Mouse (Mus musculus) liver, embryonic 14 days (tissue): ENCODE data around the gene Slc38a10. TPM values are rescaled to one million over a fixed set of nuclear protein-coding genes. Genes with fewer than 3 reads are reported as not detected.

Source experiments
- polyA plus RNA-seq: library from polyadenylated mRNA; depleted of rRNA; stranded (reverse); fragments of >200 nt; gene quantifications from 2 replicates; pipeline ENCODE4 v1.2.3, GENCODE M21; 2012; rRNA removed

The Slc38a10 gene
- 19.0 and 21.5 TPM in 2 replicates for polyA plus RNA-seq

DNA sequence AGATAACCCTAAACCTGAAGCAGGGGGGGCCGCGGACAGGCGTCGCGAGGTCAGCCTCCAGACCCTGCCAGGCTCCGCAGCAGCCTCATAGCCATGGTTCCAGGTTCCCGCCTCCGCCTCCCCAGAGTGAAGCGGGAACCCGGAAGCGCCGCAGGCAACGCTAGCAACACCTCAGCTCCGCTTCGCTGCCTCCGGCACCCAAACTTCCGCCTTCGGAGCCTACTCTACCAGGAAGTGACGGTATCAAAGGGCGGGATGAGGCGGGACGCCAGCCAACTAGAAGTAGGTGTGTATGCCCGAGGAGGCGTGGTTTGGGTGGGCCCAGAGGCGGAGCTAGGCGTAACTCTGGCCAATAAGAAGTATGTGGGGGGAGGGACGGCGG lies at the start of gene Slc38a10:
Slc38a10 (minus strand) TSS at position 234 of the 382 bp plus-strand sequence.

DNA sequence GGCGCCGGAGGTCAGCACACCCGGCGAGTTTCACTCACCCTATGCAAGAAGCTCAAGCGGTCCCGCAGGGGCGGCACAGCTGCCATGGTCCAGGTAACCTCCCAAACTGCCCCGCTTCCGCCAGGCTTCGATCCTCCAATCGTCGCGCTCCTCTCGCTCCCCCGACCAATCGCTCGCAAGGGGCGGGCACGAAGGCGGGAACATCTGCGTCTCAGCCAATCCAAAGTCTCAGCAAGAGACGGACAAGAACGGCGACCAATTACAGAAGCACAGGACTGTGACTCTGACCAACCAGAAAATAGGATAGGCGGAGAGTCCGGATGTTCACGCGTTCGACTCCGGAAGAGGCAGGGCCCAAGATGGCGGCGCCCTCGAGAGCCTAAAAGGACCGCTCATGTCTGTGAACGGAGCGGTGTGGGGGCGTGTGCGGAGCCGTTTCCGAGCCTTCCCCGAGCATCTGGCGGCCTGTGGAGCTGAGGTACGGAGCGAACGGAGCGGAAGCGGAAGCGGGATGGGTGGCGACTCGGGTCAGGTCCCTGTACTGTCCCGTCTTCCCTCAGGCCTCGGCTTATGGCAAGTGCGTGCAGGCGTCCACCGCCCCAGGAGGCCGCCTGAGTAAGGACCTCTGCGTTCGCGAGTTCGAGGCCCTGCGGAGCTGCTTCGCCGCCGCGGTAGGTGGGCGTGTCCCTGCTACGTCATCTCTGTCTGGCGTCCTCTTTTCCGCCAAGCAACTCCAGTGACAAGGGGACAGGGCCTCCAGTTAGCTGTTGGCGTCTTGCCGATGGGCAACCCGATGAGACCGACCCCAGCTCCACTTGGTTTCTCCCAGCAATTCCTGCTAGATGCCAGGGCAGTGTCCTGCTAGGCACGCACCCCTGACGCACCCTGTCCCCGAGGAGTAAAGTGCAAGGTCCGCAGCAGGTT lies 52.3 kb downstream of the Slc38a10 start, which contains the start of the genes Tepsin and Ndufaf8:
Tepsin (minus strand) TSS at position 144 of the 924 bp plus-strand sequence.
Ndufaf8 (plus strand) TSS at position 341 of the 924 bp plus-strand sequence.

DNA sequence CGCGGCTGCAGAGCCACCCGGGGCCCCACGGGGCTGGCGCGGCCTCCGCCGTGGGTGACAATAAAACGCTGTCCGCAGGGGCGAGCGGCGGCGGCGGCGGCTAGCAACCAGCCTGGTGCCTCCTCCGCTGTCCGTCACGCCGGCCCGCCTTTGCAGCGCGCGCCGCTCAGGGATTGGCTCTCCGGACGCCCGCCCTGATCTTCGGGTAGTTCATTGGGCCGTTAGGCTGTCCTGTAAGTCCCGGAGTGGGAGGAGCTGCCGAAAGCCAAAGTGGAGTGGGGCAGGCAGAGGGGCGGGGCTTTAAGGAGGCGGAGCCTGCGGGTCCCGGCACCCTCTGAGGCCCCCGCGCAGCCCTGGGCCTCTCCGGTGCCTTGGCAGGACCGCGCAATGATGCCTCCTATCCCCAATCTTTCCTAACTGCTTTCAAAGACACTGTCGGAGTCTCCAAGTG lies 64.4 kb downstream of the Slc38a10 start, which contains the start of gene Cep131:
Cep131 (minus strand) TSS at position 126 of the 451 bp plus-strand sequence.

Other genes with a start within 250 kb of the Slc38a10 start
- gene Chmp6, start 237.9 kb downstream of the Slc38a10 start, polyA plus RNA-seq = 14.8 and 15.4 TPM in 2 replicates
- gene Baiap2, start 208.6 kb downstream of the Slc38a10 start, polyA plus RNA-seq = 5.0 and 5.2 TPM in 2 replicates
- 0.38 and 0.48 TPM in 2 replicates for gene Aatk, start 104.2 kb downstream of the Slc38a10 start, polyA plus RNA-seq
- 3.4 and 4.1 TPM in 2 replicates for gene Cep131, start 64.5 kb downstream of the Slc38a10 start, polyA plus RNA-seq
- 9.1 and 11.0 TPM in 2 replicates for gene Tepsin, start 52.6 kb downstream of the Slc38a10 start, polyA plus RNA-seq
- gene Ndufaf8, start 52.4 kb downstream of the Slc38a10 start, polyA plus RNA-seq = 19.1 and 19.6 TPM in 2 replicates
- 1.3 and 1.7 TPM in 2 replicates for gene Bahcc1, start 81.6 kb upstream of the Slc38a10 start, polyA plus RNA-seq
- 238 and 303 TPM in 2 replicates for gene Actg1, start 197.2 kb upstream of the Slc38a10 start, polyA plus RNA-seq
- gene Fscn2, start 210.2 kb upstream of the Slc38a10 start, polyA plus RNA-seq = 0.03 TPM in 1 of 2 replicates, not detected in the other
- gene Faap100, start 227.4 kb upstream of the Slc38a10 start, polyA plus RNA-seq = 5.3 and 5.7 TPM in 2 replicates